Mouse (Mus musculus) E14TG2a.4 (cell line): ENCODE measurements at regions not wholly inside any gene's neighbourhood (a gene's known extent, or its start where the extent isn't known, plus 50 kb on each side); places are given as distances from the start of the nearest gene placed in this dataset.

Source experiments
- CTCF ChIP-seq: conservative IDR thresholded peaks from 2 replicates; pipeline ENCODE4 v1.5.1; 2014; ENCODE audit warnings: low read length
- NANOG ChIP-seq: IDR thresholded peaks from 2 replicates; pipeline ENCODE4 v1.6.1; 2014; ENCODE audit warnings: borderline replicate concordance, low read length, mixed read lengths
- POU5F1 ChIP-seq: IDR thresholded peaks from 2 replicates; pipeline ENCODE4 v1.6.1; 2014; ENCODE audit warnings: low read length, borderline replicate concordance

DNA sequence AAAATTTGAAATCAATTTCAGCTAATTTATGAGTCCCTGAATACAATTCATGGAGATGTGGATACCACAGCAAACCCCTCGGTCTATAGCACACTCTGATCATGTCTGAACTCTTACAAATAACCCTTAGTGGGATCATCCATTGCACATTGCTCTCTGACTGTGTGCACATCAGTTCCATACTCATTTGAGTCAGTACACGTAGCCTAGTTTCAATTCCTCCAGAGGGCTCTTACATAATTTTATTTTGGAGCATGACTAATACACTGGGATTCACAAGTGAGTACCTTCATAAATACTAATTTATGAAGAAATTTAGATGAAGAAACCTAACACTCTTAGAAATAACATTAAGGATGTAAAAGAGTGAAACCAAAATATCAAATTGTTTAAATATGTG is 978.3 kb downstream of the Pdha2 start:
- TF ChIP-seq POU5F1 (no peak), CTCF (no peak), NANOG (no peak)
